Mouse (Mus musculus) cerebral cortex, adult 2 months (tissue): ENCODE measurements around the gene Mst1.

ENCODE experiments used
- WGBS: fragments of 180-500 bp; shearing (Covaris S2); methylation state at CpG from one replicate; pipeline ENCODE4 v1.1.7; 2018; 5-methylcytosine and 5-hydroxymethylcytosine counted together

The Mst1 gene

DNA sequence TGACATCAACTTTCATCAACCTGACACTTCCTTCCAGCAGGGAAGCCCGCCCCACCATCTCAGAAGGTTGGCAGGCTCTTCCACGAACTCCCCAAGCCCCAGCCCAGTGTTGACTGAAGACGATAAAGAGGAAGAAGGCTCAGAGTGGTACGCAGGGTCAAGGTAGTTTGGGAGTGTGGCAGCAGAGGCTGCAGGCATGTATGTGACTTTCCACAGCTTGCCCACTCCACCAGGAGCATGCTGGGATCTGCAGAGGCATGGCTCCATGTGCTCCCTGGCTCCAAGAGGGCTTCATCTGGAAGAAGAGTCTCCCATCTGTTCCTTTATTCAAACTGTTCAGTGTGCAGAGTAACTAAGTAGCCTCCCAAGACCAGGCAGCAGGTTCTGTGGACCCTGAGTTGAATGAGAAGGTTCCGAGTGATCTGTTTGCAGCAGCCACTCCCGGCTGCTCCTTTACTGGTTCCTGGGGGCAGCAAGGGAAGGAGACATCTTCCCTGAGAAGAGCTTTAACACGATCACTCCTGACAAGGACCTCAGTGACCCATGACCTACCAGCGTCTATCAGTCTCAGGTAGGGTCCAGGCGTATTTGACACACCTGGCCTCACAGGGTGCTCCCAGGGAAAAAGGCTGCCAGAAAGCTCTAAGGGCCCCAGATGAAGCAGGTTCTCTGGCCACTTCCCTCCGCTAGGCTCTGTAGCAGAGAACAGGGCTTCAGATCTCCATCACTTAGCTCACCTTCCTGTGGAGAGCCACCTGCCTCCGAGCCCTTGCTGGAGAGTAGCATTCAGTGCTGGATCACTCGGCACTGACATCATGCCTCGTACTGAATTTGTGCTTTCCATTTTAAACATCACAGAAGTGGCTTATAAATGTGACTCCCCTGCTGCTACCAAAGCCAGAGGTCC is 49.1 kb downstream of the Mst1 start:
- 59% methylated on average over 13 of the region's 13 CpGs for WGBS

DNA sequence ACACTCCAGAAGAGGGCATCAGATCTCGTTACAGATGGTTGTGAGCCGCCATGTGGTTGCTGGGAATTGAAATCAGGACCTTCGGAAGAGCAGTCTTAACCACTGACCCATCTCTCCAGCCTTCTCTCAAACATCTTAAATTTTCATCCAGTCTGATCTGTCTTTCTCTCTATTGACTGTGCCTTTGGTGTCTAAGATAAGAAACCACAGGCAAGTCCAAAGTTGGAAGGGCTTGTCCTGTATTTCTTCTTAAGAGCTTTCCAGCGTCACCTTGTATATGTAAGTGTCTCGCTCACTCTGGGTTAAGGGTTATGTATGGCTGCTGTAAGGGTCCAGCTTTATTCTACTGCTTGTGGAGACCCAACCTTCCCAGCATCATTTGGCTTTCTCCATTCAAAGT is 51.3 kb downstream of the Mst1 start:
- WGBS = 85% methylated on average over 5 of the region's 5 CpGs

GRCm38 (mm10) chr9:108132373-108132772 is 52.1 kb downstream of the Mst1 start:
- WGBS = 93% methylated on average over 3 of the region's 3 CpGs

GRCm38 (mm10) chr9:108133478-108133877 is 53.2 kb downstream of the Mst1 start:
- 53% methylated on average over 1 of the region's 1 CpGs for WGBS
